Mouse (Mus musculus): ENCODE measurements around the gene Tubb4b. TPM values are rescaled to one million over a fixed set of nuclear protein-coding genes. Genes with fewer than 3 reads are reported as not detected.

The Tubb4b gene
- polyA plus RNA-seq, 1 experiment = 327 TPM

DNA sequence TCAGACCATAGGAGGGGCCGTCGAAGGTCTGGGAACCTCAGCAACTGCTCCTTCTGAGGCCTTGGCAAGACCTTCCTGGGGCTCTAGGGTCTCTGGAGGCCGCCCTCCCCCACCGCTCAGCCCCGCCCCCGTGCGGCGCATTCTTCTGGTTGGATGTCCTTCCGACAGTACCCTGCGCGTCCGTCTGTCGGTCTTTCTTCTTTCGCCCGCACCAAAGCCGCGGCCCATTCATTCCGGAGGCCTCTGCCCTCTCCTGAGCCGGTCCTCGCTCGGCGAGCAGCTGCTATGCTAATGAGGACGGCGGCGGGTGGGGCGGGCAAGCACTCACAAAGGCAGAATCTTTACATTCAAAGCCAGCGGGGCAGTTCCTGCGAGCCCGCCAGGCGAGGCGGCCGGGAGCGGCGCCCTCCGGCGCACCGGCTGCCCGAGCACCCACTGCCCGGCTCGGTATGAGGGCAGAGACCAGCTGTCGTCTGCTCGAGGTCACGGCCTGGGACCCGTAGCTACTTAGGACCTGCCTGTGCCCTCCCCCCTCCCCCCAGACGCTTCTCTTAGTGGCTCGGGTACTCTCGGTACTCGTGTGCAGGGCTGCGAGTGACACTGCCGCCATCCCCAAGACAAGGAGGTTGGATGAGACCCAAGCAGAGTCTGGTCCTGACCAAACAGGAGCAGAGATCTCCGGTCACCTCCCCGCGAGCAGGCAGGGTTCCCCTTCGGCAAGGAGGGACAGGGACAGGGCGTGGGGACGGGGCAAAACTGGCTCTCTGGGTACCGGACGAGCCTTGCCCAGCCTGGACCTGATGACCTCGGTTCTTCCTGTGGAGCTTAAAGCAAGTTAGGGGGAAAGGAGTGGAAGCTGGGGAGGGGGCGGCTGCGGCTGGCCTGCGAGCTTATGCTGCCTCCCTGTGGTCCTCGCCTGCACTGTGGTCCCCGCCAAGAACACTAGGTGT lies 38.6 kb downstream of the Tubb4b start:
- H3K27ac ChIP-seq (ENCODE audit: control insufficient read depth, insufficient read depth, low read depth, low read length, poor library complexity) = no peak overlapping the region; the same call in 1 of the 2 replicates

DNA sequence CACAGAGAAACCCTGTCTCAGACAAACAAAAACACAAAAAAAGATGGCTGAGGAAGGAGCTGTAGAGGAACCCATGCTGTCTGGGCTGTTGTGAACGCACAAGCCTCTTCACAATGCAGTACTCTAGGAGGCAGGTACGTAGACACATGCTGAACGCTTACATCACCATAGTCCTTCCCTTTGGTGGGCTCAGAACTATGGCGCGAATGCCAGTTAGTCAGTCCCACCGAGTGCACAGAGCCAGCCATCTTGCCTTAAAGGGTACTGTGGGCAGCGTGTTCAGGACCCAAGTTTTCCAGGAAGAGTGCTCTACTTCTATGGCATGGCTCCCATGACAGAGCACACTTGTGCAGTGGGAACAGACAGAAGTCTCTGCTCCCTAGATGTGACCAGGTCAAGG lies 40.0 kb downstream of the Tubb4b start:
- no peaks in the 10 kb centered on the region; the same call in 1 of the 2 replicates for H3K4me1 ChIP-seq (ENCODE audit: control insufficient read depth, insufficient read depth, low read length)

More for the DNA sequence above, 38.6 kb downstream of the Tubb4b start:
- TF ChIP-seq POLR2A (IDR thresholded peaks at IDR 0.05; ENCODE audit: borderline replicate concordance, control insufficient read depth, low read depth, low read length) = no peak; the same call in 1 of the 2 replicates
- TF ChIP-seq CTCF (IDR thresholded peaks at IDR 0.05; ENCODE audit: control insufficient read depth, insufficient read depth, low read length) = no peak; the same call in 1 of the 2 replicates
- H3K4me1 ChIP-seq (ENCODE audit: control insufficient read depth, insufficient read depth, low read length) = no peaks in the 10 kb centered on the region; the same call in 1 of the 2 replicates
- 3% methylated on average over 64 of the region's 64 CpGs for WGBS
- peak overlapping the region; percentile 45 for H3K4me3 ChIP-seq (replicated peaks; ENCODE audit: control insufficient read depth, low read depth, low read length)

DNA sequence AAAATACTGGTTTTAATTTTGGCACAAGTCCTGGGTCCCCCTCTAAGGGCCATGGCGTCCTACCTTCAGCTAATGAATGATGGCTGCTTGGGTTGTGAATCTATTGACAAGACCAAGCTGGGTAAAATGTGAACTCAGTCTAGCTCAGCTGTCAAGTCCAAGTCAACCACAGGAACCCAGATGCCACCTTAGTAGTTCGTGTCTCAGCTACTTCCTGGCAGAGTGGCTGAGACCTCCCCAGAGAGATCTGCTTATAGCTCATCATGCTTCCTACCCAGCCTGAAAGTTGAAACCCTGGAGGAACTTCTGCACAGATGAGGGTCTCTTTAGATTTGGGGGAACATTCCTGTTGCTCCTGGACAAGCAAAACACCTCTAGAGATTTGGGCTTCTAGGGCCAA lies 41.2 kb downstream of the Tubb4b start:
- TF ChIP-seq CTCF (IDR thresholded peaks at IDR 0.05; ENCODE audit: control insufficient read depth, insufficient read depth, low read length) = no peak
- TF ChIP-seq POLR2A (IDR thresholded peaks at IDR 0.05; ENCODE audit: borderline replicate concordance, control insufficient read depth, low read depth, low read length) = no peak

More for the DNA sequence above, 40.0 kb downstream of the Tubb4b start:
- 87% methylated on average over 7 of the region's 7 CpGs for whole genome bisulfite sequencing
- TF ChIP-seq POLR2A (IDR thresholded peaks at IDR 0.05; ENCODE audit: borderline replicate concordance, control insufficient read depth, low read depth, low read length) = no peak
- TF ChIP-seq CTCF (IDR thresholded peaks at IDR 0.05; ENCODE audit: control insufficient read depth, insufficient read depth, low read length) = no peak
- Histone ChIP-seq H3K27ac (ENCODE audit: control insufficient read depth, insufficient read depth, low read depth, low read length, poor library complexity) (no peak overlapping the region), H3K4me3 (replicated peaks; ENCODE audit: control insufficient read depth, low read depth, low read length) (no peak overlapping the region)

DNA sequence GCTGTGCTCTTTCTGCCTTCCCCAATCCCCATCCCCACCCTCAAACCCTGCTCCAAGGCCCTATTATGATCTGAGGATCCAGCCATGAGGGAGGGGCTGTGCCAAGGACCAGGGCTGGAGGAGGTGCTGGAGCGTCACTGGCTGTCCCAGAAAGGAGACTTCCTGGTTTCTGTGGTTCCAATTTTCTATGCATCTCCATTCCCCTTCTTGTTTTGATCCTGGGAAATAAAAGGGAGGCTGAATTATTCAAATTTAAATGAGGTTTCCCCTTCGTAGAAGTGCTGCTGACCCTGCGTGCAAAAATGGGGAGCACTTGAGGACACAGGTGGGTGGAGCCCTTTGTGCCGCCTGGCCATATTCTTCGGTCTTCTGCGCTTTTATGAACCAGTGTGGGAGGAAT lies 41.8 kb downstream of the Tubb4b start:
- no peak overlapping the region for H3K4me3 ChIP-seq (replicated peaks; ENCODE audit: control insufficient read depth, low read depth, low read length)

More for the DNA sequence above, 41.2 kb downstream of the Tubb4b start:
- Histone ChIP-seq H3K4me3 (replicated peaks; ENCODE audit: control insufficient read depth, low read depth, low read length) (no peak overlapping the region), H3K4me1 (ENCODE audit: control insufficient read depth, insufficient read depth, low read length) (no peaks in the 10 kb centered on the region; the same call in 1 of the 2 replicates), H3K27ac (ENCODE audit: control insufficient read depth, insufficient read depth, low read depth, low read length, poor library complexity) (no peak overlapping the region)
- WGBS = 45% methylated on average over 2 of the region's 2 CpGs

DNA sequence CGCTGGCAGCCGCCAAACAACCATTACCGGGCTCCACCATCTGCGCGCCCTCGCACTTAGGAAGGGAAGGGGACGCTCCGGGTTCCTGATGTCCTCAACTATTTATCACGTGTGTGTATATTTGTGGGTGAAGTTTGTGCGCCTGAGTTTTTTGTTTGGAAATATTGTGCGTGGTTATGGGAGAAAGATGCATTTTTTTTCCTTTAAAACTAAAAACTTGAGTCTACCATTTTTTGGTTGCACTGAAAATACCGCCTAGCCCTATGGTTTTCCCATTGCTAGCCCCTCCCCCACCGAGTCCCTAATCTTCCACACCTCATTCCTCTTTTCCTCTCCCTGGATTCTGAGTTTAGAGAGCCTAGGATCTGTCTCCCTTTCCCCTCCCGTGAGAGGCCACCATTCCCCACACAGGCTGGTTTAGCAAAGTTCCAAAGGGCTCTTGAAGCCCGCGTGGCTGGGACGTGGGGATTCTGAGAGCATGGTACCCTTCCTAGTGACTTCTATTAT lies 42.6 kb downstream of the Tubb4b start:
- WGBS = 8% methylated on average over 17 of the region's 17 CpGs
- Histone ChIP-seq H3K4me1 (ENCODE audit: control insufficient read depth, insufficient read depth, low read length) (no peaks in the 10 kb centered on the region; the same call in 1 of the 2 replicates), H3K27ac (ENCODE audit: control insufficient read depth, insufficient read depth, low read depth, low read length, poor library complexity) (no peak overlapping the region), H3K4me3 (replicated peaks; ENCODE audit: control insufficient read depth, low read depth, low read length) (peak overlapping the region; percentile 52)
- no peak for TF ChIP-seq POLR2A (IDR thresholded peaks at IDR 0.05; ENCODE audit: borderline replicate concordance, control insufficient read depth, low read depth, low read length)
- no peak for TF ChIP-seq CTCF (IDR thresholded peaks at IDR 0.05; ENCODE audit: control insufficient read depth, insufficient read depth, low read length)

More for the DNA sequence above, 41.8 kb downstream of the Tubb4b start:
- Histone ChIP-seq H3K27ac (ENCODE audit: control insufficient read depth, insufficient read depth, low read depth, low read length, poor library complexity) (no peak overlapping the region), H3K4me1 (ENCODE audit: control insufficient read depth, insufficient read depth, low read length) (no peaks in the 10 kb centered on the region; the same call in 1 of the 2 replicates)
- TF ChIP-seq CTCF (IDR thresholded peaks at IDR 0.05; ENCODE audit: control insufficient read depth, insufficient read depth, low read length) = no peak
- no peak for TF ChIP-seq POLR2A (IDR thresholded peaks at IDR 0.05; ENCODE audit: borderline replicate concordance, control insufficient read depth, low read depth, low read length)
- WGBS = 31% methylated on average over 6 of the region's 6 CpGs

DNA sequence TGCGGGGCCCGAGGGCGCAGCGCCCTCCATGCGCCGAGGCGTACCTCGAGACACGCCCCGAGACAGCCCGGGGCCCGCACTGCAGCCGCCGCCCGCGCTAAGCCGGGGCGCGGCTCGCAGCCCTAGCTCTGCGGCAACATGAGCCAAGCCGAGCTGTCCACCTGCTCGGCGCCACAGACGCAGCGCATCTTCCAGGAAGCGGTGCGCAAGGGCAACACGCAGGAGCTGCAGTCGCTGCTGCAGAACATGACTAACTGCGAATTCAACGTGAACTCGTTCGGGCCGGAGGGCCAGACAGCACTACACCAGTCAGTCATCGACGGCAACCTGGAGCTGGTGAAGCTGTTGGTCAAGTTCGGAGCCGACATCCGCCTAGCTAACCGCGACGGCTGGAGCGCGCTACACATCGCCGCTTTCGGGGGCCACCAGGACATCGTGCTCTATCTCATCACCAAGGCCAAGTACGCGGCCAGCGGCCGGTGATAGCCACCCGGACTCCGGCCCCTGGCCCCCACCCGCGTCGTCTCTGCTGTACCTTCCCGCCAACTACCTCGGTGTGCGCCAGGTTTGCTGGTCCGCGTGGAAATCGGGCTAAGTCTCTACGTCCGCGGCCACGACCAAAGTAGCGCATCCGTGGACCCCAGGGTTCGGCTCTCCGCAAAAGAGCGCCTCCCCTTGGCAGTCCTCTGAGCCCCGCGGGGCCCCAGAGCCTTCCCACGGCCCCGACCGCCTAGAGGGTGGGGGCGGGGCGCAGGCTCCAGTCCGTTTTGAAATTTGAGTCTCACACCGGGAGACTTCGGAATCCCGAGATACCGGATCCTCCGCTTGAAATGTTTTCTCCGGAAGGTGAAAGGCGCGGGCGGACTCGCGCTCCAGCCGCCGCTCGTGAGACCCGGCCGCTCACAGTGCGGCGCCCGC lies 43.3 kb downstream of the Tubb4b start:
- under 1% methylated on average over 99 of the region's 100 CpGs for WGBS
- H3K27ac ChIP-seq (ENCODE audit: control insufficient read depth, insufficient read depth, low read depth, low read length, poor library complexity) = peak overlapping the region; percentile 65
- H3K4me1 ChIP-seq (ENCODE audit: control insufficient read depth, insufficient read depth, low read length) = no peaks in the 10 kb centered on the region; the same call in 1 of the 2 replicates
- peak overlapping the region; percentile 52 for H3K4me3 ChIP-seq (replicated peaks; ENCODE audit: control insufficient read depth, low read depth, low read length)
- TF ChIP-seq CTCF (IDR thresholded peaks at IDR 0.05; ENCODE audit: control insufficient read depth, insufficient read depth, low read length) (no peak), POLR2A (IDR thresholded peaks at IDR 0.05; ENCODE audit: borderline replicate concordance, control insufficient read depth, low read depth, low read length) (peak; percentile 47; the same call in 1 of the 2 replicates)

DNA sequence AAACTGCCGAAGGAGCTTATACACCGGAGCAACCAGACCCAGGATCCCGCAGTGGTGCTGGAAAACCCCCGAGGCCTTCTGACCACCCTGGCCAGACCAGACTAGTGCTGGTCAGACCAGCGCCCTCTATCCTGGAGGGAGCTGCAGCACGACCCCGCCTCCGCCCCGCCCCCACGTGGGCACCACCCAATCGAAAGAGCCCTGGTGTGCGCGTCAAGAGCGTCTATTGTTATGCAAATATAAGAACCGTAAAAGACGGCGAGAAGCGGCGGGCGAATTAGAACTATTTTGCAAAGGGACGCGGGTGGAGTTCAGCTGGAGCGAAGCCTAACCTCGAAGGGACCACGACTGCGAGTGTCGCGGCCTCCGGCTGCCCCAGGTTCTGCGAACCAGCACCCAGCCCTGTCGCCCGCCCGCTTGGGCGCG lies 44.0 kb downstream of the Tubb4b start, which contains the start of gene Nrarp:
Nrarp (plus strand) TSS at position 281 of the 426 bp plus-strand sequence.
- Histone ChIP-seq H3K4me1 (ENCODE audit: control insufficient read depth, insufficient read depth, low read length) (no peaks in the 10 kb centered on the region; the same call in 1 of the 2 replicates), H3K27ac (ENCODE audit: control insufficient read depth, insufficient read depth, low read depth, low read length, poor library complexity) (peak within 1 kb of the TSS; percentile 65), H3K4me3 (replicated peaks; ENCODE audit: control insufficient read depth, low read depth, low read length) (peak within 1 kb of the TSS; percentile 58)
- under 1% methylated on average over 35 of the region's 35 CpGs for WGBS
- TF ChIP-seq CTCF (IDR thresholded peaks at IDR 0.05; ENCODE audit: control insufficient read depth, insufficient read depth, low read length) = peak; percentile 40; the same call in 1 of the 2 replicates
- TF ChIP-seq POLR2A (IDR thresholded peaks at IDR 0.05; ENCODE audit: borderline replicate concordance, control insufficient read depth, low read depth, low read length) = peak; percentile 61
